9 mouse cellular contexts compared by ENCODE assay signal in genomic region chr11:69197194-69197593, GRCm38 (mm10). TPM values are rescaled to one million over a fixed set of nuclear protein-coding genes. Genes with fewer than 3 reads are reported as not detected.
A peak's percentile ranks its signal among the peaks of the same experiment; 100 is the strongest.
DNase-seq lines count a peak whose midpoint lies in the region; ATAC-seq lines count a peak whose summit lies in the region.
"Had no signal": no experiment of that assay in that cellular context is flagged by ENCODE, and none has a peak within 500 bp of the region (broad histone marks: within the 10 kb centered on the region; RNA-seq: fewer than 3 reads in every experiment).

No protein-coding gene starts in this region.

- 2% methylated on average over 14 of the region's 14 CpGs for WGBS in limb, embryonic 11.5 days
- WGBS in stomach, embryonic 15.5 days, result 2% methylated on average over 14 of the region's 14 CpGs

- peaks cover 20% of the 10 kb centered on the region for H3K27me3 ChIP-seq in limb, embryonic 11.5 days (ENCODE audit: control insufficient read depth, insufficient read depth, low read length)
- H3K27me3 ChIP-seq in stomach, embryonic 15.5 days (replicated peaks), result peaks cover 17% of the 10 kb centered on the region

- H3K9ac ChIP-seq in limb, embryonic 11.5 days (ENCODE audit: low read length), result no peak overlapping the region
- H3K9ac ChIP-seq in stomach, embryonic 15.5 days, result no peak overlapping the region

- no peak for DNase-seq in frontal cortex, postnatal 10 days (ENCODE audit: low spot score in 2 of 2)
- peak; percentile 9 for DNase-seq in thymus, postnatal 0 days (ENCODE audit: low spot score)
- DNase-seq in thymus, postnatal 10 days (ENCODE audit: low spot score in 2 of 2), result no peak
- no peak for DNase-seq in limb, embryonic 11.5 days (ENCODE audit: low spot score)
- no peak for DNase-seq in adrenal gland, postnatal 25 days
- DNase-seq in lung, postnatal 4 days, result no peak

- H3K4me3 ChIP-seq in limb, embryonic 11.5 days (ENCODE audit: low read depth, low read length), result no peak overlapping the region; the same call in 1 of the 2 replicates
- H3K4me3 ChIP-seq in stomach, embryonic 15.5 days (replicated peaks), result peak overlapping the region; percentile 25

- peak overlapping the region; percentile 3; the same call in 1 of the 2 replicates for H3K4me2 ChIP-seq in limb, embryonic 11.5 days (ENCODE audit: low read depth, severe bottlenecking)
- peak overlapping the region; percentile 49 for H3K4me2 ChIP-seq in stomach, embryonic 15.5 days

- peak; percentile 23; the same call in 1 of the 2 replicates for ATAC-seq in frontal cortex, adult (ENCODE audit: low TSS enrichment)
- ATAC-seq in limb, embryonic 11.5 days (ENCODE audit: insufficient number of reproducible peaks, low FRiP score, low TSS enrichment, low read depth), result no peak
- no peak for ATAC-seq in stomach, embryonic 15.5 days (ENCODE audit: insufficient read depth, low FRiP score, low read depth)

- no peak overlapping the region for H3K27ac ChIP-seq in limb, embryonic 11.5 days (replicated peaks; ENCODE audit: low read depth, low read length)
- no peak overlapping the region for H3K27ac ChIP-seq in stomach, embryonic 15.5 days

- H3K4me1 ChIP-seq in limb, embryonic 11.5 days (ENCODE audit: control insufficient read depth, insufficient read depth, low read length), result no peaks in the 10 kb centered on the region
- 0 out of 2 replicates have a peak, but pooled peaks cover 2% of the 10 kb centered on the region for H3K4me1 ChIP-seq in stomach, embryonic 15.5 days

- no peaks in the 10 kb centered on the region for H3K36me3 ChIP-seq in limb, embryonic 11.5 days (ENCODE audit: control insufficient read depth, insufficient read depth, low read length)
- no peaks in the 10 kb centered on the region for H3K36me3 ChIP-seq in stomach, embryonic 15.5 days
- H3K36me3 ChIP-seq: G1E had no signal

- H3K9me3 ChIP-seq in limb, embryonic 11.5 days (ENCODE audit: control insufficient read depth, low read length), result no peaks in the 10 kb centered on the region
- no peaks in the 10 kb centered on the region for H3K9me3 ChIP-seq in stomach, embryonic 15.5 days
- H3K9me3 ChIP-seq: G1E had no signal

RNA-seq across cellular contexts. Expression of gene Alox8, which starts 0.4 kb away (rescaled TPM):
- polyA plus RNA-seq in thymus, postnatal 0 days (2015; fragmentation: Nextera tagmentation; extraction: Ambion mirVana), result 0.14 and 0.17 TPM in 2 replicates
- polyA plus RNA-seq in limb, embryonic 11.5 days (2014; fragmentation: Nextera tagmentation; extraction: Ambion mirVana), result 0.07 TPM in 1 of 2 replicates, not detected in the other
- polyA plus RNA-seq in stomach, embryonic 15.5 days (2015; fragmentation: Nextera tagmentation; extraction: Ambion mirVana), result 0.28 and 0.31 TPM in 2 replicates
- total RNA-seq in adrenal gland, postnatal 25 days (2021), result not detected in 2 replicates
- polyA plus RNA-seq: G1E had no signal

RNA-seq across cellular contexts. Expression of gene Gucy2e, which starts 39.6 kb away (rescaled TPM):
- not detected in 2 replicates for polyA plus RNA-seq in thymus, postnatal 0 days (2015; fragmentation: Nextera tagmentation; extraction: Ambion mirVana)
- polyA plus RNA-seq in limb, embryonic 11.5 days (2014; fragmentation: Nextera tagmentation; extraction: Ambion mirVana), result not detected in 2 replicates
- polyA plus RNA-seq in stomach, embryonic 15.5 days (2015; fragmentation: Nextera tagmentation; extraction: Ambion mirVana), result 0.04 TPM in 1 of 2 replicates, not detected in the other
- total RNA-seq in adrenal gland, postnatal 25 days (2021), result not detected in 2 replicates
- polyA plus RNA-seq: G1E had no signal

RNA-seq across cellular contexts. Expression of gene Alox12b, which starts 40.4 kb away (rescaled TPM):
- polyA plus RNA-seq in thymus, postnatal 0 days (2015; fragmentation: Nextera tagmentation; extraction: Ambion mirVana), result 0.44 and 0.49 TPM in 2 replicates
- 0.05 TPM in 1 of 2 replicates, not detected in the other for polyA plus RNA-seq in limb, embryonic 11.5 days (2014; fragmentation: Nextera tagmentation; extraction: Ambion mirVana)
- 4.2 and 11.5 TPM in 2 replicates for polyA plus RNA-seq in stomach, embryonic 15.5 days (2015; fragmentation: Nextera tagmentation; extraction: Ambion mirVana)
- not detected in 2 replicates for total RNA-seq in adrenal gland, postnatal 25 days (2021)
- total RNA-seq: G1E had no signal
- polyA plus RNA-seq: G1E had no signal
